Mouse (Mus musculus): ENCODE results near the gene Gm10273.

DNA sequence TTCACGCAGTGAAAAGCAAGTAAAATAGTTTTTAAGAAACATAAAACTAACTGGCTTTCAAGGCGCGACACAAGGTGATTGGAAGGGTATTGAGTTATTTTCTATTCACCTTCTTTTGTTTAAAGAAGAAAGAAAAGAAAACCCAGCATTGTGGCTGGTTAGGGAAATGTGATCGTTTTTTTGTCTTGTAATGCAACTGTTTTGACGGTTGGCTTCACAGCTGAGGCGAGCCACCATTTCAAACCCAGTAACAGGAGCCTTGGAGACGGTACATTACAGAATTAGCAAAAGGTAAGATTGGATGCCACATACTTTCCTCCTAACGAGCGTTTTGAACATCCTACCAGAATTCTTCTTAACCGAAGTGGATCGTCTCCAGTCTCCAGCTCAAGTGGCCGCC is 41.3 kb upstream of the Gm10273 start:
- TF ChIP-seq TCF12 (IDR thresholded peaks at IDR 0.05; ENCODE audit: insufficient read depth, poor library complexity, severe bottlenecking) (no peak), MAX (IDR thresholded peaks at IDR 0.05; ENCODE audit: low read depth) (no peak), POLR2A (IDR thresholded peaks at IDR 0.05; ENCODE audit: insufficient read length, low read depth) (no peak), MYOG (IDR thresholded peaks at IDR 0.05; ENCODE audit: control insufficient read depth in 1 of 3, insufficient read depth in 1 of 3, insufficient read length in 2 of 3, low read depth in 2 of 3) (no peak), TCF3 (IDR thresholded peaks at IDR 0.05; ENCODE audit: insufficient read length, low read depth) (no peak), USF1 (IDR thresholded peaks at IDR 0.05; ENCODE audit: low read depth) (no peak), POLR2AphosphoS2 (IDR thresholded peaks at IDR 0.05; ENCODE audit: insufficient read length, low read depth) (no peak), REST (IDR thresholded peaks at IDR 0.05; ENCODE audit: insufficient read depth, insufficient read length) (no peak), E2F4 (IDR thresholded peaks at IDR 0.05; ENCODE audit: insufficient read depth) (no peak), CEBPB (IDR thresholded peaks at IDR 0.05; ENCODE audit: insufficient read depth, poor library complexity, severe bottlenecking) (no peak), MYOD1 (IDR thresholded peaks at IDR 0.05; ENCODE audit: control insufficient read depth in 1 of 3, insufficient read length in 2 of 3, low read depth in 2 of 3) (no peak)

Measured in myocyte (in vitro differentiated cells).